8 mouse cellular contexts compared by ENCODE assay signal in genomic region chr8:34397225-34397582, GRCm38 (mm10).
DNase-seq lines count a peak whose midpoint lies in the region; ATAC-seq and TF ChIP-seq lines count a peak whose summit lies in the region.

No protein-coding gene starts in this region.

- H3K36me3 ChIP-seq in heart, postnatal 0 days (replicated peaks; ENCODE audit: control insufficient read depth, insufficient read depth, low read length), result no peaks in the 10 kb centered on the region
- no peaks in the 10 kb centered on the region for H3K36me3 ChIP-seq in hindbrain, embryonic 13.5 days
- H3K36me3 ChIP-seq in midbrain, embryonic 14.5 days (ENCODE audit: control insufficient read depth, insufficient read depth, low read length), result no peaks in the 10 kb centered on the region

- POLR2A ChIA-PET in Patski (lab: Charles Lee), result no interaction called here

- 38% methylated on average over 4 of the region's 4 CpGs for WGBS in heart, postnatal 0 days
- WGBS in hindbrain, embryonic 13.5 days, result 49% methylated on average over 4 of the region's 4 CpGs
- WGBS in midbrain, embryonic 14.5 days, result 58% methylated on average over 4 of the region's 4 CpGs

- no peak overlapping the region for H3K9ac ChIP-seq in heart, postnatal 0 days (replicated peaks; ENCODE audit: low read depth, low read length)
- peak overlapping the region; percentile 9; the same call in 1 of the 2 replicates for H3K9ac ChIP-seq in hindbrain, embryonic 13.5 days
- H3K9ac ChIP-seq in midbrain, embryonic 14.5 days (replicated peaks; ENCODE audit: low read length), result no peak overlapping the region

- 0 out of 2 replicates have a peak, but pooled peaks cover 6% of the 10 kb centered on the region for H3K27me3 ChIP-seq in heart, postnatal 0 days (ENCODE audit: control insufficient read depth, insufficient read depth, low read length)
- H3K27me3 ChIP-seq in Patski, result no peaks in the 10 kb centered on the region
- no peaks in the 10 kb centered on the region for H3K27me3 ChIP-seq in hindbrain, embryonic 13.5 days
- no peaks in the 10 kb centered on the region for H3K27me3 ChIP-seq in midbrain, embryonic 14.5 days (ENCODE audit: control insufficient read depth, insufficient read depth, low read length)

- no peak for TF ChIP-seq EP300 in heart, postnatal 0 days (IDR thresholded peaks at IDR 0.05; ENCODE audit: low read depth)

- TF ChIP-seq CTCF in heart, postnatal 0 days (IDR thresholded peaks at IDR 0.05; ENCODE audit: low read depth), result peak; percentile 16; the same call in 1 of the 2 replicates
- peak; percentile 28 for TF ChIP-seq CTCF in Patski (IDR thresholded peaks at IDR 0.05)

- no peaks in the 10 kb centered on the region for H3K9me3 ChIP-seq in heart, postnatal 0 days (replicated peaks; ENCODE audit: control insufficient read depth, low read length)
- H3K9me3 ChIP-seq in hindbrain, embryonic 13.5 days, result no peaks in the 10 kb centered on the region
- H3K9me3 ChIP-seq in midbrain, embryonic 14.5 days (ENCODE audit: control insufficient read depth, low read length), result no peaks in the 10 kb centered on the region

- in situ Hi-C loops in Patski (cut with MboI; ENCODE audit: low pct_unique_long_range_greater_than_20kb), result no loop called here

- no peak for DNase-seq in heart, postnatal 0 days (ENCODE audit: low spot score)
- DNase-seq in heart, adult 8-10 months (ENCODE audit: low spot score), result no peak
- no peak for DNase-seq in Patski (ENCODE audit: low read depth, low spot score)
- peak; percentile 55 for DNase-seq in midbrain, embryonic 14.5 days
- no peak for DNase-seq in yolk sac, embryonic 10.5 days (ENCODE audit: low spot score)
- DNase-seq in gastrocnemius, adult 8-10 months (ENCODE audit: low spot score in 2 of 2), result no peak
- no peak for DNase-seq in adrenal gland, postnatal 10 days

- peak overlapping the region; percentile 46; the same call in 1 of the 2 replicates for H3K4me2 ChIP-seq in heart, postnatal 0 days (ENCODE audit: low read depth, low read length)
- H3K4me2 ChIP-seq in hindbrain, embryonic 13.5 days, result peak overlapping the region; percentile 9
- peak overlapping the region; percentile 39 for H3K4me2 ChIP-seq in midbrain, embryonic 14.5 days (ENCODE audit: low read length)

- ATAC-seq in heart, postnatal 0 days (ENCODE audit: insufficient read depth, low read depth), result no peak
- no peak for ATAC-seq in Patski
- ATAC-seq in hindbrain, embryonic 13.5 days (ENCODE audit: low FRiP score), result no peak
- ATAC-seq in midbrain, embryonic 14.5 days (ENCODE audit: low FRiP score, low TSS enrichment), result no peak

- no peaks in the 10 kb centered on the region for H3K4me1 ChIP-seq in heart, postnatal 0 days (ENCODE audit: control insufficient read depth, insufficient read depth)
- peaks cover 50% of the 10 kb centered on the region for H3K4me1 ChIP-seq in hindbrain, embryonic 13.5 days (replicated peaks)
- H3K4me1 ChIP-seq in midbrain, embryonic 14.5 days (ENCODE audit: control insufficient read depth, insufficient read depth, low read length), result peaks cover 33% of the 10 kb centered on the region

- CTCF ChIA-PET in Patski (lab: Charles Lee), result no interaction called here

- peak overlapping the region; percentile 10; the same call in 1 of the 2 replicates for H3K4me3 ChIP-seq in heart, postnatal 0 days (ENCODE audit: low read depth, low read length)
- H3K4me3 ChIP-seq in hindbrain, embryonic 13.5 days, result no peak overlapping the region
- H3K4me3 ChIP-seq in midbrain, embryonic 14.5 days (replicated peaks; ENCODE audit: low read depth, low read length), result no peak overlapping the region

- H3K27ac ChIP-seq in heart, postnatal 0 days (ENCODE audit: low read depth), result no peak overlapping the region
- H3K27ac ChIP-seq in hindbrain, embryonic 13.5 days, result peak overlapping the region; percentile 81
- peak overlapping the region; percentile 88 for H3K27ac ChIP-seq in midbrain, embryonic 14.5 days (replicated peaks; ENCODE audit: low read depth, low read length)
